Mouse (Mus musculus) MEL (cell line): ENCODE data around the gene Nfia. TPM values are rescaled to one million over a fixed set of nuclear protein-coding genes. Genes with fewer than 3 reads are reported as not detected.

Experiments
- DNase-seq: peaks from one replicate; pipeline ENCODE4 v3.0.0; 2011; ENCODE audit warnings: low read depth, low spot score
- H3K27ac ChIP-seq: 2 replicates; pipeline ENCODE4 v1.5.1; 2012; ENCODE audit warnings: low read depth, mild to moderate bottlenecking, control low read depth, low read length, moderate library complexity; ENCODE audit not compliant: control insufficient read depth
- H3K27me3 ChIP-seq, 2 experiments: fragments of 150-350 bp in 1 of 2; sonication (generic) in 1 of 2; 2 replicates each; pipeline ENCODE4 v1.6.1; 2012; ENCODE audit warnings: low read length in 2 of 2, mild to moderate bottlenecking in 2 of 2, improper control_type of control experiment in 1 of 2, moderate library complexity in 1 of 2; ENCODE audit not compliant: insufficient read depth in 2 of 2, control insufficient read depth in 1 of 2
- H3K36me3 ChIP-seq, 2 experiments: 2 replicates each; pipeline ENCODE4 v1.6.1; 2012 to 2014; ENCODE audit warnings: low read length in 2 of 2, improper control_type of control experiment in 1 of 2, inconsistent platforms in 1 of 2, mild to moderate bottlenecking in 1 of 2; ENCODE audit not compliant: insufficient read depth in 2 of 2, control insufficient read depth in 1 of 2
- H3K4me1 ChIP-seq, 2 experiments: fragments of 150-350 bp in 1 of 2; sonication (generic) in 1 of 2; 2 replicates each; pipeline ENCODE4 v1.6.1; 2012; ENCODE audit warnings: low read length in 2 of 2, improper control_type of control experiment in 1 of 2, mild to moderate bottlenecking in 1 of 2; ENCODE audit not compliant: insufficient read depth in 2 of 2, control insufficient read depth in 1 of 2
- H3K4me3 ChIP-seq, 2 experiments: fragments of 150-350 bp in 1 of 2; sonication (generic) in 1 of 2; 2 replicates each; pipeline ENCODE4 v1.5.1; 2012; ENCODE audit warnings: low read depth in 2 of 2, low read length in 2 of 2, mild to moderate bottlenecking in 2 of 2, moderate library complexity in 2 of 2, control low read depth in 1 of 2, improper control_type of control experiment in 1 of 2; ENCODE audit not compliant: control insufficient read depth in 1 of 2, insufficient read depth in 1 of 2
- H3K79me2 ChIP-seq: 2 replicates; pipeline ENCODE4 v1.6.1; 2012; ENCODE audit warnings: mild to moderate bottlenecking, low read length, moderate library complexity; ENCODE audit not compliant: control insufficient read depth, poor library complexity, insufficient read depth
- H3K9ac ChIP-seq: 2 replicates; pipeline ENCODE4 v1.6.1; 2012; ENCODE audit warnings: low read depth, mild to moderate bottlenecking, control low read depth, low read length, moderate library complexity; ENCODE audit not compliant: control insufficient read depth, poor library complexity, severe bottlenecking
- H3K9me3 ChIP-seq: fragments of 150-350 bp; sonication (generic); replicated peaks from 2 replicates; pipeline ENCODE4 v1.6.1; 2012; ENCODE audit warnings: mild to moderate bottlenecking, low read length, improper control_type of control experiment, moderate library complexity; ENCODE audit not compliant: insufficient read depth
- CHD2 ChIP-seq: IDR thresholded peaks from 2 replicates; pipeline ENCODE4 v1.6.1; 2011; ENCODE audit warnings: low read length, improper control_type of control experiment
- CTCF ChIP-seq, 3 experiments: IDR thresholded peaks in 2 of 3; conservative IDR thresholded peaks in 1 of 3; 2 replicates each; pipeline ENCODE4 v1.5.1; 2011 to 2012; ENCODE audit warnings: low read length in 3 of 3, low read depth in 2 of 3, mild to moderate bottlenecking in 2 of 3, improper control_type of control experiment in 1 of 3, inconsistent platforms in 1 of 3, mixed read lengths in 1 of 3, moderate library complexity in 1 of 3; ENCODE audit not compliant: control insufficient read depth in 1 of 3, insufficient read depth in 1 of 3, poor library complexity in 1 of 3, severe bottlenecking in 1 of 3
- E2F4 ChIP-seq: IDR thresholded peaks from 2 replicates; pipeline ENCODE4 v1.6.1; 2011; ENCODE audit warnings: low read depth, low read length, improper control_type of control experiment, borderline replicate concordance
- ELF1 ChIP-seq: IDR thresholded peaks from 2 replicates; pipeline ENCODE4 v1.6.1; 2014; ENCODE audit warnings: low read depth, mild to moderate bottlenecking, inconsistent platforms, low read length, improper control_type of control experiment, moderate library complexity
- GABPA ChIP-seq: IDR thresholded peaks from 2 replicates; pipeline ENCODE4 v1.6.1; 2012; ENCODE audit warnings: low read depth, mild to moderate bottlenecking, inconsistent platforms, low read length, improper control_type of control experiment, moderate library complexity
- HCFC1 ChIP-seq: IDR thresholded peaks from 2 replicates; pipeline ENCODE4 v1.6.1; 2012; ENCODE audit warnings: low read depth, mild to moderate bottlenecking, inconsistent platforms, low read length, improper control_type of control experiment, moderate library complexity
- JUND ChIP-seq: IDR thresholded peaks from 2 replicates; pipeline ENCODE4 v1.6.1; 2011; ENCODE audit warnings: low read depth, mild to moderate bottlenecking, improper control_type of control experiment, low read length
- KAT2A ChIP-seq: conservative IDR thresholded peaks from 2 replicates; pipeline ENCODE4 v1.6.1; 2012; ENCODE audit warnings: low read depth, low read length, improper control_type of control experiment, inconsistent platforms
- MAZ ChIP-seq: IDR thresholded peaks from 2 replicates; pipeline ENCODE4 v1.6.1; 2012; ENCODE audit warnings: low read depth, mild to moderate bottlenecking, inconsistent platforms, low read length, improper control_type of control experiment
- MEF2A ChIP-seq: IDR thresholded peaks from 2 replicates; pipeline ENCODE4 v1.6.1; 2014; ENCODE audit warnings: low read depth, mild to moderate bottlenecking, inconsistent platforms, low read length, improper control_type of control experiment; ENCODE audit not compliant: poor library complexity, insufficient replicate concordance, severe bottlenecking; ENCODE audit errors: extremely low read depth
- MYC ChIP-seq: IDR thresholded peaks from 2 replicates; pipeline ENCODE4 v1.6.1; 2011; ENCODE audit warnings: low read depth, mild to moderate bottlenecking, low read length, improper control_type of control experiment, moderate library complexity
- NRF1 ChIP-seq: IDR thresholded peaks from 2 replicates; pipeline ENCODE4 v1.6.1; 2014; ENCODE audit warnings: low read depth, mild to moderate bottlenecking, inconsistent platforms, low read length, improper control_type of control experiment, moderate library complexity; ENCODE audit not compliant: poor library complexity, insufficient read depth, severe bottlenecking
- POLR2A ChIP-seq, 2 experiments: IDR thresholded peaks; 2 replicates each; pipeline ENCODE4 v1.6.1; 2011 to 2012; ENCODE audit warnings: low read length in 2 of 2, mild to moderate bottlenecking in 2 of 2, control low read depth in 1 of 2, improper control_type of control experiment in 1 of 2, low read depth in 1 of 2, moderate library complexity in 1 of 2; ENCODE audit not compliant: control insufficient read depth in 1 of 2, insufficient read depth in 1 of 2, poor library complexity in 1 of 2
- POLR2AphosphoS5 ChIP-seq: IDR thresholded peaks from 2 replicates; pipeline ENCODE4 v1.6.1; 2012; ENCODE audit warnings: low read depth, borderline replicate concordance, mild to moderate bottlenecking, inconsistent platforms, low read length, moderate library complexity, mixed read lengths
- TAL1 ChIP-seq: IDR thresholded peaks from 2 replicates; pipeline ENCODE4 v1.6.1; 2012; ENCODE audit warnings: mild to moderate bottlenecking, inconsistent platforms, low read length, moderate library complexity, mixed read lengths
- UBTF ChIP-seq: IDR thresholded peaks from 2 replicates; pipeline ENCODE4 v1.6.1; 2012; ENCODE audit warnings: low read depth, mild to moderate bottlenecking, inconsistent platforms, low read length, improper control_type of control experiment, moderate library complexity, borderline replicate concordance; ENCODE audit not compliant: insufficient read depth
- ZC3H11A ChIP-seq: IDR thresholded peaks from 2 replicates; pipeline ENCODE4 v1.6.1; 2012; ENCODE audit warnings: low read depth, mild to moderate bottlenecking, inconsistent platforms, low read length, improper control_type of control experiment
- ZKSCAN1 ChIP-seq: IDR thresholded peaks from 2 replicates; pipeline ENCODE4 v1.6.1; 2012; ENCODE audit warnings: low read depth, mild to moderate bottlenecking, inconsistent platforms, low read length, improper control_type of control experiment, moderate library complexity
- ZMIZ1 ChIP-seq: IDR thresholded peaks from 2 replicates; pipeline ENCODE4 v1.6.1; 2012; ENCODE audit warnings: low read depth, mild to moderate bottlenecking, inconsistent platforms, low read length, improper control_type of control experiment, moderate library complexity
- polyA plus RNA-seq, 2 experiments: library from polyadenylated mRNA; stranded (reverse) in 1 of 2; unstranded in 1 of 2; fragments of >175 nt in 1 of 2; fragments of >200 nt in 1 of 2; gene quantifications; 2 replicates each; pipeline versions ENCODE4 v1.2.1 to v1.2.4; 2012; ENCODE audit warnings: low replicate concordance in 2 of 2, low read depth in 1 of 2; ENCODE audit not compliant: insufficient read length in 2 of 2, insufficient read depth in 1 of 2, missing spikeins in 1 of 2
- total RNA-seq: library from RNA; depleted of rRNA; stranded (reverse); fragments of 300-350 nt; gene quantifications from 2 replicates; pipeline ENCODE4 v1.2.3, GENCODE M21; 2012

The Nfia gene
- total and polyA plus RNA-seq, 3 experiments: 10.2 to 20.5 (median 13.4) TPM

DNA sequence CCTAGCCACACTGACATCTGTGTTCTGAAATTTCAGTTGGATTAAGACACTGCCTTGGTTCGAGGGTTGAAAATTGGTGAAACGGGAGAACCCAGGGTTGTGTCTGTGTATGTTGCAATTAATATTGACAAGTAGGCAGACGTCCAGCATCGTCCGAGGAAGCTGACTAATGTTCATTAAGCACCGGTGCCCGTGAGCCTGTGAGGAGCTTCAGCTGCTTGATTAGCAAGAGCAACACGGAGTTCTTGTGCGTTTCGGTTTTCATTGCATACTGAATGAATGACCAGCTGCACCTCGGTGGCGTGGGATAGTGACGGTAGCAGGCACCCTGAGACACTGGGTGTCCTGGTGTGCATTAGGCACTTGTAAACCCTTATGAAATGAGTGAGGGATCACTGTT is 64.3 kb downstream of the Nfia start:
- Histone ChIP-seq H3K27me3 (no peaks in the 10 kb centered on the region), H3K79me2 (peaks cover 66% of the 10 kb centered on the region)
- TF ChIP-seq TAL1 (no peak), UBTF (no peak), MEF2A (no peak), POLR2AphosphoS5 (no peak)
- TF ChIP-seq, all 39 proteins: peak for 0
- no peaks in the 10 kb centered on the region for H3K9me3 ChIP-seq
- DNase-seq: no peak
- no peak overlapping the region for H3K9ac ChIP-seq
- H3K4me3 ChIP-seq: no peak overlapping the region
- H3K4me1 ChIP-seq: peaks cover 29 to 34% of the 10 kb centered on the region in 2 experiments
- no peak overlapping the region for H3K27ac ChIP-seq
- peaks cover 23 to 64% of the 10 kb centered on the region in 2 experiments for H3K36me3 ChIP-seq

DNA sequence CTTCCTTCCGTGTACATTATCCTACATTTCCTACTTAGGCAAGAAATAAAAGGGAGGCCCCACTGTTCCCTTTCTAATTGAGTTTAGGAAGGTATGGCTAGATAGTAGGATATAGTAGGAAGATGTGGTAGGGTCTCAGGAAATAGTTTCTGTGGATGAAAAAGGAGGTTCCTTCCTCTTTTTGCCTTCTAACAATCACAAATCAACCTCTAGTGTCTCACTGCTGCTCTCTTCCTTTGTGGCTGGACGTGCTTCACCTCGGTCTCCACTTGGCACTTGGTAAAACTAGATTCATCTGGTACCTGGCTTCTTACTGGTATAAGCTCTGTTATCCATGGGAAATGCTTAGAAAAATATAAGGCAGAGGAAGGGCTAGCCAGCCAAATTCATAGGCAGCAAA is 65.2 kb downstream of the Nfia start:
- Histone ChIP-seq H3K27ac (no peak overlapping the region), H3K9me3 (no peaks in the 10 kb centered on the region), H3K4me1 (peaks cover 25 to 30% of the 10 kb centered on the region in 2 experiments), H3K79me2 (peaks cover 66% of the 10 kb centered on the region), H3K4me3 (no peak overlapping the region), H3K27me3 (no peaks in the 10 kb centered on the region), H3K36me3 (peaks cover 23 to 59% of the 10 kb centered on the region in 2 experiments), H3K9ac (no peak overlapping the region)
- DNase-seq: peak; percentile 53
- TF ChIP-seq POLR2AphosphoS5 (no peak), CHD2 (no peak), E2F4 (no peak), ELF1 (no peak), ZMIZ1 (no peak), ZKSCAN1 (no peak), MYC (no peak), MAZ (no peak), GABPA (no peak), KAT2A (no peak), POLR2A (IDR thresholded peaks at IDR 0.05; ENCODE audit: control insufficient read depth in 1 of 2, insufficient read depth in 1 of 2, low read depth in 1 of 2, low read length in 2 of 2, poor library complexity in 1 of 2) (no peak)

DNA sequence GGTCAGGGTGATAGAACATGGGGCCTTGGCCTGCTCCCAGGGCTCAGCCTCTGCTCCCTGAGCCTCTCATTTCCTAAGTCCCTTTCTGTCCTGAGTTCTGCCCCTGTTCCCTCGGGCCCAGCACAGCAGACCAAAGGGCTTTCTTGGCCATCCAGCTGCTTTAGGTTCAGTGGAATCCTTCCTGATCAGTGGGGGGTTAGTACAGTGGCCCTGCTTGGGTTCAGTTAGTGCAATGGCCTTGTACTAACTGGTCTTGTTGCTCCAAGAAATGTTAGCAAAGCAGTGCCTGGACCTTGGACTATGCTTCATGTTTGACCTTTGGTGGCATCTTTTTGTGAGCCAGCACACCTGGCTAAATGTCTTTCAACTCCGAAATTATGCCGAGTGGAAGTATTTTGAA is 66.1 kb downstream of the Nfia start:
- peak overlapping the region; percentile 40 for H3K27ac ChIP-seq
- no peaks in the 10 kb centered on the region for H3K27me3 ChIP-seq
- H3K4me1 ChIP-seq: peaks cover 22 to 24% of the 10 kb centered on the region in 2 experiments
- no peak overlapping the region for H3K9ac ChIP-seq
- no peaks in the 10 kb centered on the region for H3K9me3 ChIP-seq
- no peak for DNase-seq
- TF ChIP-seq CTCF (IDR thresholded peaks at IDR 0.05 in 2 of 3, conservative IDR thresholded peaks at IDR 0.05 in 1 of 3; ENCODE audit: control insufficient read depth in 1 of 3, insufficient read depth in 1 of 3, low read depth in 2 of 3, low read length in 3 of 3, poor library complexity in 1 of 3, severe bottlenecking in 1 of 3) (no peak), ZMIZ1 (no peak), NRF1 (no peak), JUND (no peak), TAL1 (no peak), ZC3H11A (no peak), GABPA (no peak), HCFC1 (no peak), UBTF (no peak)
- H3K36me3 ChIP-seq: peaks cover 23 to 55% of the 10 kb centered on the region in 2 experiments
- H3K4me3 ChIP-seq: no peak overlapping the region
- peaks cover 63% of the 10 kb centered on the region for H3K79me2 ChIP-seq
